Mouse (Mus musculus): ENCODE measurements around the gene St8sia4. TPM values are rescaled to one million over a fixed set of nuclear protein-coding genes. Genes with fewer than 3 reads are reported as not detected.
"Not testable (repeated sequence)": the region's sequence is repeated elsewhere in the genome, so short reads cannot be mapped to it uniquely, and the experiment has no call there.

Gene St8sia4
- total and polyA plus RNA-seq, 3 experiments, result 0.81 to 1.3 TPM; not detected in 1

GRCm38 (mm10) chr1:95572619-95573540 is 94.5 kb downstream of the St8sia4 start:
- Histone ChIP-seq H3K79me2 (ENCODE audit: control insufficient read depth, insufficient read depth, low read length, poor library complexity) (no peaks in the 10 kb centered on the region), H3K4me1 (ENCODE audit: control insufficient read depth in 1 of 2, insufficient read depth in 2 of 2, low read length in 2 of 2) (peaks cover 0 to 9% of the 10 kb centered on the region in 2 experiments; a peak in 2 of 4 replicates), H3K27ac (ENCODE audit: control insufficient read depth, low read depth, low read length) (no peak overlapping the region), H3K4me3 (ENCODE audit: control insufficient read depth in 1 of 2, insufficient read depth in 1 of 2, low read depth in 2 of 2, low read length in 2 of 2) (no peak overlapping the region), H3K36me3 (ENCODE audit: control insufficient read depth in 1 of 2, insufficient read depth in 2 of 2, low read length in 2 of 2) (peaks cover 0 to 15% of the 10 kb centered on the region in 2 experiments; a peak in 2 of 4 replicates), H3K9me3 (replicated peaks; ENCODE audit: insufficient read depth, low read length) (no peaks in the 10 kb centered on the region), H3K9ac (ENCODE audit: control insufficient read depth, low read depth, low read length, poor library complexity, severe bottlenecking) (no peak overlapping the region), H3K27me3 (ENCODE audit: control insufficient read depth in 1 of 2, insufficient read depth in 2 of 2, low read length in 2 of 2) (no peaks in the 10 kb centered on the region)
- DNase-seq (ENCODE audit: low read depth, low spot score), result no peak
- TF ChIP-seq ZKSCAN1 (IDR thresholded peaks at IDR 0.05; ENCODE audit: low read depth, low read length) (no peak), MYB (IDR thresholded peaks at IDR 0.05; ENCODE audit: low read depth, low read length) (no peak), SMC3 (IDR thresholded peaks at IDR 0.05; ENCODE audit: low read depth, low read length) (no peak), E2F4 (IDR thresholded peaks at IDR 0.05; ENCODE audit: borderline replicate concordance, low read depth, low read length) (no peak), TAL1 (IDR thresholded peaks at IDR 0.05; ENCODE audit: low read length) (no peak)

GRCm38 (mm10) chr1:95571106-95571505 is 96.3 kb downstream of the St8sia4 start:
- Histone ChIP-seq H3K27ac (ENCODE audit: control insufficient read depth, low read depth, low read length) (no peak overlapping the region), H3K9me3 (replicated peaks; ENCODE audit: insufficient read depth, low read length) (no peaks in the 10 kb centered on the region), H3K79me2 (ENCODE audit: control insufficient read depth, insufficient read depth, low read length, poor library complexity) (no peaks in the 10 kb centered on the region), H3K9ac (ENCODE audit: control insufficient read depth, low read depth, low read length, poor library complexity, severe bottlenecking) (no peak overlapping the region), H3K36me3 (ENCODE audit: control insufficient read depth in 1 of 2, insufficient read depth in 2 of 2, low read length in 2 of 2) (peaks cover 0 to 15% of the 10 kb centered on the region in 2 experiments; a peak in 2 of 4 replicates), H3K4me1 (ENCODE audit: control insufficient read depth in 1 of 2, insufficient read depth in 2 of 2, low read length in 2 of 2) (peaks cover 0 to 9% of the 10 kb centered on the region in 2 experiments; a peak in 2 of 4 replicates), H3K27me3 (ENCODE audit: control insufficient read depth in 1 of 2, insufficient read depth in 2 of 2, low read length in 2 of 2) (no peaks in the 10 kb centered on the region), H3K4me3 (ENCODE audit: control insufficient read depth in 1 of 2, insufficient read depth in 1 of 2, low read depth in 2 of 2, low read length in 2 of 2) (no peak overlapping the region)
- peak; percentile 72 for DNase-seq (ENCODE audit: low read depth, low spot score)
- TF ChIP-seq TBP (IDR thresholded peaks at IDR 0.05; ENCODE audit: low read depth, low read length), result no peak
- TF ChIP-seq MAX (IDR thresholded peaks at IDR 0.05; ENCODE audit: low read length), result 0 out of 2 replicates have a peak, but pooled peaks have one; percentile 61
- 0 out of 2 replicates have a peak, but pooled peaks have one; percentile 15 for TF ChIP-seq RCOR1 (IDR thresholded peaks at IDR 0.05; ENCODE audit: low read depth, low read length)
- TF ChIP-seq ELF1 (IDR thresholded peaks at IDR 0.05; ENCODE audit: low read depth, low read length), result no peak
- no peak for TF ChIP-seq JUND (IDR thresholded peaks at IDR 0.05; ENCODE audit: low read depth, low read length)
- peak; percentile 83 for TF ChIP-seq MYC (IDR thresholded peaks at IDR 0.05; ENCODE audit: low read depth, low read length)
- 0 out of 2 replicates have a peak, but pooled peaks have one; percentile 14 for TF ChIP-seq HCFC1 (IDR thresholded peaks at IDR 0.05; ENCODE audit: low read depth, low read length)
- no peak for TF ChIP-seq RAD21 (IDR thresholded peaks at IDR 0.05; ENCODE audit: low read depth, low read length)
- peak; percentile 41 for TF ChIP-seq GATA1 (IDR thresholded peaks at IDR 0.05; ENCODE audit: low read depth, low read length)
- no peak for TF ChIP-seq MEF2A (IDR thresholded peaks at IDR 0.05; ENCODE audit: extremely low read depth, insufficient replicate concordance, low read depth, low read length, poor library complexity, severe bottlenecking)
- TF ChIP-seq BHLHE40 (IDR thresholded peaks at IDR 0.05; ENCODE audit: borderline replicate concordance, low read depth, low read length), result peak; percentile 33; the same call in 1 of the 2 replicates
- TF ChIP-seq POLR2A (IDR thresholded peaks at IDR 0.05; ENCODE audit: control insufficient read depth in 1 of 2, insufficient read depth in 1 of 2, low read depth in 1 of 2, low read length in 2 of 2, poor library complexity in 1 of 2), result no peak
- no peak for TF ChIP-seq ETS1 (IDR thresholded peaks at IDR 0.05; ENCODE audit: low read depth, low read length)
- peak; percentile 29 to 68; a peak in 2 of 4 replicates for TF ChIP-seq EP300 (IDR thresholded peaks at IDR 0.05; ENCODE audit: low read depth in 1 of 2, low read length in 2 of 2)
- TF ChIP-seq TCF12 (IDR thresholded peaks at IDR 0.05; ENCODE audit: low read depth, low read length), result no peak
- TF ChIP-seq NRF1 (IDR thresholded peaks at IDR 0.05; ENCODE audit: insufficient read depth, low read depth, low read length, poor library complexity, severe bottlenecking), result no peak
- peak; percentile 61; the same call in 1 of the 2 replicates for TF ChIP-seq USF1 (IDR thresholded peaks at IDR 0.05; ENCODE audit: low read depth, low read length)
- no peak for TF ChIP-seq ZMIZ1 (IDR thresholded peaks at IDR 0.05; ENCODE audit: low read depth, low read length)
- no peak for TF ChIP-seq SIN3A (IDR thresholded peaks at IDR 0.05; ENCODE audit: low read length)
- no peak for TF ChIP-seq TAL1 (IDR thresholded peaks at IDR 0.05; ENCODE audit: low read length)

- H3K27me3 ChIP-seq (ENCODE audit: control insufficient read depth in 1 of 2, insufficient read depth in 2 of 2, low read length in 2 of 2); H3K79me2 ChIP-seq (ENCODE audit: control insufficient read depth, insufficient read depth, low read length, poor library complexity): not testable (repeated sequence)
Observed at GRCm38 (mm10) chr1:95554556-95554955, 112.8 kb downstream of the St8sia4 start.

More at GRCm38 (mm10) chr1:95554556-95554955, 112.8 kb downstream of the St8sia4 start:
- H3K9me3 ChIP-seq (replicated peaks; ENCODE audit: insufficient read depth, low read length); H3K36me3 ChIP-seq (ENCODE audit: control insufficient read depth in 1 of 2, insufficient read depth in 2 of 2, low read length in 2 of 2); H3K27ac ChIP-seq (ENCODE audit: control insufficient read depth, low read depth, low read length); H3K4me3 ChIP-seq (ENCODE audit: control insufficient read depth in 1 of 2, insufficient read depth in 1 of 2, low read depth in 2 of 2, low read length in 2 of 2); H3K4me1 ChIP-seq (ENCODE audit: control insufficient read depth in 1 of 2, insufficient read depth in 2 of 2, low read length in 2 of 2); H3K9ac ChIP-seq (ENCODE audit: control insufficient read depth, low read depth, low read length, poor library complexity, severe bottlenecking); DNase-seq (ENCODE audit: low read depth, low spot score): not testable (repeated sequence)

Data from MEL (cell line).